Mouse (Mus musculus): Measurements from ENCODE around the gene Smoc2. TPM values are rescaled to one million over a fixed set of nuclear protein-coding genes. Genes with fewer than 3 reads are reported as not detected.

Gene Smoc2
- total RNA-seq (2022), result 10 to 100 TPM; 11.1 to 12.6 (median 11.9) TPM

- DNase-seq (ENCODE audit: low spot score in 2 of 2), result no peak
These were observed at the start of gene Smoc2 for GRCm38 (mm10) chr17:14279177-14279965. TSS of gene Smoc2 (plus strand) at chr17:14279506.

DNA sequence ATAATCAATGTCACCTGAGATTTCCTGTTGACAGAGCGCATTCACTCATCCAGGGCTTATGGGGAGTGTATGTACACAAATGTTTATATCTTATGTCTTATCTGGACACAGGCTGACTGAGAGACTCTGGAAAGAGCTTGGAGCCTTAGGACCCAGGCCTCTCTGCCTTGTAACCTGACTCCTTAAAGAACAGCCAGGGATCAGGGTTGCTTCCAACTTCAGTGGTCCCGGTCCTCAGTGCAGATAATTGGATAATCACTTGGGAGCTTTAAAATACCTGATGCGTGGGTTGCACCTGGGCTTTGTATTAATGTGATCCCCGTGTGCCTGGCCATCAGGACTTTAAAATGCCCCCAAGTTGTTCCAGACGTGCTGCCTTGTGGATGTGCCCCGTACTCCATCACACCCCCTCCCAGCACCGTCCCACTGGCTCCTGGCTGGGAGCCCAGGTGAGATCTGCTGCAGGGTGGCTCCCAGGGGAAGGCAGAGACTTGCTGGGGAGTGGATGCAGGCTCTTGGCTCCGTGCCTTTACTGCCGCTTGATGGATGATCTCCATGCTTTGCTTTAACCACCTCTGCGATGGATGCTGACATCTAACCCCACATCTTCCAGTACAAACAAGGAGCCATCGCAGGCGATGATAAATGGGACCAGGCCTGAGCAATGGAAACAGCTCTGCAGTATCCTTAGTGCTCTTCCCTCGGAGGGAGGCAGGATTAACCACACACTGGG lies 48.4 kb upstream of the Smoc2 start:
- no peak for DNase-seq (ENCODE audit: low spot score in 2 of 2)

DNA sequence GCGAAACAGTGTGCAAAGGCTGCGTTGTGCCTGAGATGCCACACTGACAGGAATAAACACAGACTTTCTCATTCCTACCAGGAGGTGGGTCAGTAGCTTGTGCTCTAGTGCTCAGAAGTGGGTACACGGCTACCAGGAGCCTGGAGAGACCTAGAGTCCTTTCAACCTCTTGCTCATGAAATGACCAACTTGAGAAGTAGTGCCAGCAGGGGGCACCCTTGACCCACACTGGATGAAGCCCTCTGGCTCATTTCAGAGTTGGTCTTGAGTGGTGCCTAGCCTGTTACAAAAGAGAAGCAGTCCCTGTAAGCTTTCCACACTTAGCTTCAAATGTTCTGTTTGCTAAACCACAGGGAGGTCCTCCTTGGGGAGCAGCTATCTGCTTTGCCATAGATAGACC lies 46.7 kb upstream of the Smoc2 start:
- peak; percentile 56 to 59 for DNase-seq (ENCODE audit: low spot score in 2 of 2)

GRCm38 (mm10) chr17:14233658-14234057 lies 45.6 kb upstream of the Smoc2 start:
- no peak for DNase-seq (ENCODE audit: low spot score in 2 of 2)

DNA sequence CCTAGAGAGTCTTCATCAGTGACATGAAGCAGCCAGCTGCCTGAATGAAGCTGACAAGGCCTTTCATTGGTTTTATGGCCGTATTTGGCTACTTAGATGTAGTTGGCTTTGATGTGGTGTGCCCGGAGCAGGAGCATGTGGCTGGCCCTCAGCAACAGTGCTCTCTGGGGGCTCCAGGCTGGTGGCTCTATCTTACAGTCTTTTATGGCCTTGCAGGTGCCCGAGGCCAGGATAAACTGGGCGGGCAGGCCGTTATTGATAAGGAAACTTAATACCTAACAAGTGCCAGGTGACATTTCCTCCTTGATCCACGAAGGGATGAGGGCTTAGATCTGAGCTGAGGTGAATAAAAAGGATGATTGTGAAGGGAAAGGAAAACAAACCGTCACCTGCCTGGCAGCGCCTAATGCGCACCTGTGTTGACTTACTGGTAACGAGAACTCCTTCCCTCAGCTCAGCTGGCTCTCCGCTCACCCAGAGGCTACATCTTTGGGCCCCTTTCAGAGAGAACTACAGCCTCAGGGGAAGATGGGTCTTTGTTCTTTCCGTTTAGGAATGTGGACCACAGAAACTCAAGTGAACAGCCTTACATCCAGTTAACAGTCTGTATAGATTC lies 44.4 kb upstream of the Smoc2 start:
- no peak for DNase-seq (ENCODE audit: low spot score in 2 of 2)

- DNase-seq (ENCODE audit: low spot score in 2 of 2), result no peak
These were observed 42.2 kb upstream of the Smoc2 start for GRCm38 (mm10) chr17:14237134-14237533.

- DNase-seq (ENCODE audit: low spot score in 2 of 2), result peak in 1 of 2 experiments; percentile 28
These were observed 39.3 kb upstream of the Smoc2 start for GRCm38 (mm10) chr17:14239960-14240359.

DNA sequence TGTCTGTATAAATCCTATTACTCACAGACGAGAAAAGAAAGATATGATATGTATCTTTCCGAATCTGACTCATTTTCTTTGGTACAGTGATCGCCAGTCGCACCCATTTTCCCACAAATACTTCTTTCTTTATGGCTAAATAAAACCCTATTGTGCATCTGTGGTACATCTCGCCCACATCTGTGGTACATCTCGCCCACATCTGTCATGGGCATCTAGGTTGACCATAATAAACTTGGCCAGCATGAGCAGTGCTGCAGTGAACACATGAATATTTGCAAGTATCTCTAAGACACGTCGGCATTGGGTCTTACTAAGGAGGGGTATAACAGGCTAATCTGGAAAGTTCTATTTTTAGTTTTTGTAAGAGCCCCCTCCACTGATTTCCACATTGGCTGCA lies 36.7 kb upstream of the Smoc2 start:
- DNase-seq (ENCODE audit: low spot score in 2 of 2), result peak in 1 of 2 experiments; percentile 21

- DNase-seq (ENCODE audit: low spot score in 2 of 2), result no peak
These were observed 34.9 kb upstream of the Smoc2 start for GRCm38 (mm10) chr17:14244195-14244965.

DNA sequence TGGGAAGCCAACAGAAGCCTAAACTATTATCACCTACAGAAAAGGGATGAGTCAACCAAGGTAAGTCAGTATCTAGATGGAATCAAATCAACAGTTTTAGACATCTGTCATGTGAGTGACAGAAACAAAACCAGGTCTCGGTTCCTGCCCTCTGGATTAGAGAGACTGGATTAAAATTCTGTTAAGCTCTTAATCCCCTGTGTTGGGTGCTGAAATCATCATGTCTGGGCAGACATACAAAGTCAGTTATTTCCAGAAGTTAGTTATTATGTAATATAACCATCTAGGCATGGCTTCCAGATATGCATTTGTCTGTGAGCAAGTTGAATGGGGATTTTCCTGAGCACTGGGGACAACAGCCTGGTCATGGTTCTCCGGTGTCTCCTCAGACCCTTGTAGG lies 33.0 kb upstream of the Smoc2 start:
- no peak for DNase-seq (ENCODE audit: low spot score in 2 of 2)

GRCm38 (mm10) chr17:14247931-14248330 lies 31.4 kb upstream of the Smoc2 start:
- peak; percentile 34 to 91 for DNase-seq (ENCODE audit: low spot score in 2 of 2)

- DNase-seq (ENCODE audit: low spot score in 2 of 2), result peak in 1 of 2 experiments; percentile 29
These were observed 29.7 kb upstream of the Smoc2 start for GRCm38 (mm10) chr17:14249595-14249994.

DNA sequence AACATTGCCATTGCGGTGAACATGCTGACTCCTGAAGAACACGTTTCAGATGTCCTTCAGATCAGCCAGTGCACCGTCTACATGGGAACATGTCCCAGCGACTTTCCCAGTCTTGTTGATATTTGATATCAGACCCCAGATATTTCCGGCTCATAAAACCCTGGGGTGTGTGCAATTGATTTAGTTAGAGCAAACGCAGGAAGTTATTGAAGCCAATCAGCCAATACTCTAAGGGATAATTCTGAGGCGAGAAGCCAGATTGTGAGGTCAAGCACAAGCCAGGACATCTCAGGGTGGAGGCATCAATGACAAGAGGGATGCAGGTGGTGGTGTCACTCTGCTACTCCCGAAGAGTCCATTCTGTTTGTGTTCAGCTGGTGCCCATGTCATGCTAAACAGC lies 28.9 kb upstream of the Smoc2 start:
- DNase-seq (ENCODE audit: low spot score in 2 of 2), result no peak

DNA sequence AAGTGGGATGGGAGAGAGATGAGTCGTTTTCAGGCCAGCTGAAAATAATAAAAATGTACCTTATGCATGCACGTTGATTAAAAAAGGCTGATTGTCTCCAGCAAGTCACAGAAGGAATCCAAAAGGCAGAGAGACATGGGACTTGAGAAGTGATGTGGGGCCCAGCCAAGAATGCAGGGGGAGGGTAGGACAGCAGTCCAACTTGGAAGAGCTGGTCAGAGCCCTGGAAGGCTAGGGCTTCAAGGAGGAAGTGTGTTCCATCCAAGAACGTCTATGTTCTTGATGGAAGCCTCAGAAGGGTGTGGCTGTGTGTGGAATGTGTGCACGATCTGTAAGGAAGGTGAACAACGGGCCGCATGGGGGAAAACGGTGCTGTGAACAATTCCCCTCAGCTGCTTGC lies 26.9 kb upstream of the Smoc2 start:
- no peak for DNase-seq (ENCODE audit: low spot score in 2 of 2)

DNA sequence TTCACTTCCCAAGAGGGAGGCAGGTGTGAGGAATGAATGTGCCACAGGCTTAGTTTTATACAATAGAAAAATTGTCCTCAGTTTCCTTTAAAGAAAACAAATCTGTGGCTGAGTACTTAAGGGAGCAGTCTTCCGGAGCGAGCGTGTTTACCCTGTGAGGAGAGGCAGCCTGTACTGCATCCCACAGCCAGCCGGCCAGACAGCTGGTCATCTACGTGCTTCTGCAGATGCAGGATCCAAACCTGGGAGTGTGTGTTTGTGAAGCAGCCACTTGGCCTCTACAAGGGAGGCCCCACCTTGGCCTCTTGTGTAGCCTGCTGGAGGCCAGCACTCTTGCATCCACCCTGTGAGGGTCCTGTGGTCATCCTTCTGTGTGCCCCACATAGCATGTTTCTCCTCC lies 24.7 kb upstream of the Smoc2 start:
- DNase-seq (ENCODE audit: low spot score in 2 of 2), result no peak

- DNase-seq (ENCODE audit: low spot score in 2 of 2), result no peak
These were observed 21.3 kb upstream of the Smoc2 start for GRCm38 (mm10) chr17:14257799-14258520.

DNA sequence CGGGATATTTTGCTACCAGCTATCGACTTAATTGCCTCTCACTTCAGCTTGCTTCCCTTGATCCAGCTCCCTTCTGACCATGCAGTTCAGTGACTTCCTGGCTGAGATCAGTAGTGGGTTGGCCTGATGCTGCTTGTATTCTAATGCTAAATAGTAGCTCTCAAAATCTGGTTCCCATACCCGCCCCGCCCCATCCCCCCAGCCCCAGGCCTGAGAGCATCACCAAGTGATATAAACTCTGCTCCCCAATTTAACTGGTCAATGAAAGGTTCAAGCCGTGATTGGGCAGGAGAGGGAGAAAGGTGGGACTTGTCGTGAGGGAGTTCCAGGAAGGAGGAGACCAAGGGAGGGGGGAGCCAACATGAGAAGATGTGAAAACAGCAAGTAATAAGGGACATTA lies 20.4 kb upstream of the Smoc2 start:
- no peak for DNase-seq (ENCODE audit: low spot score in 2 of 2)

DNA sequence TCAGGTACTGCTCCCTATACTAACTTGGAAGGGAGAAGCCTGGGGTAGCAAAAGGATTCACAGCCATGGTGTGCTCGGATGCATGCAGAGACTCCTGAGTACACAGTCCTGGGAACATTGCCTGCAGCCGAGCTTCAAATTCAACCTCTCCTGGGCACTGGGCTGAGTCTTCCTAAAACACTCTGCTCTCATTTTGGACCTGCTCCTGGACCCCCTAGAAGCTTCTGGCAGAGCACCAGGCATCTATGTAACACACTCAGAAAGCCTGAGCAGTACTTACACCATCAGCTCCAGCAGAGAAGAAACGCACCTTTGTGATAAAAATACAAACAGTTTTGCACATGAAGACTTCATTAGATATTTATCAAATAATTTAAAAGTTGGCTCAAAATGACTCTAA lies 18.3 kb upstream of the Smoc2 start:
- no peak for DNase-seq (ENCODE audit: low spot score in 2 of 2)

DNA sequence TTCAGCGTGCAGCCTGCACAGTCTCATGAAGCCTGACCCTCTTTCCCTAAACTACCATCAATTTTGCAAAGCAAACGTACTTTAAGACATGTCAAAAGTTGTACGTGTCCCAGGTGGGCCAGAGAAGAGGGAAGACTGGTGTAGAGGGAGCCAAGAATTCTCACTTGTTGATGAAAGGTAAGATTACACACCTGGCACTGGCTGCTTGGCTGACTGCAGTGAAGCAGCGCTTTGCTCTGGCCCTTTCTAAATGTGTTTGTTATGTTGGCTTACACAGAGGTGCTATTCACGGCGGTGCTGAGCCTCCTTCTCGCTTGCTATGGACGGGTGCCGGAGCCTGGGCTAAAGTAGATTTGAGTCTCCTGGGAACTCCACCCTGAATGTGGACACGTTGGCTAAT lies 17.1 kb upstream of the Smoc2 start:
- no peak for DNase-seq (ENCODE audit: low spot score in 2 of 2)

GRCm38 (mm10) chr17:14268001-14268400 lies 11.3 kb upstream of the Smoc2 start:
- DNase-seq (ENCODE audit: low spot score in 2 of 2), result no peak

- no peak for DNase-seq (ENCODE audit: low spot score in 2 of 2)
These were observed 5.9 kb upstream of the Smoc2 start for GRCm38 (mm10) chr17:14273386-14273785.
